Comparison of ENCODE assay signal across 8 mouse cellular contexts in the genomic region with DNA sequence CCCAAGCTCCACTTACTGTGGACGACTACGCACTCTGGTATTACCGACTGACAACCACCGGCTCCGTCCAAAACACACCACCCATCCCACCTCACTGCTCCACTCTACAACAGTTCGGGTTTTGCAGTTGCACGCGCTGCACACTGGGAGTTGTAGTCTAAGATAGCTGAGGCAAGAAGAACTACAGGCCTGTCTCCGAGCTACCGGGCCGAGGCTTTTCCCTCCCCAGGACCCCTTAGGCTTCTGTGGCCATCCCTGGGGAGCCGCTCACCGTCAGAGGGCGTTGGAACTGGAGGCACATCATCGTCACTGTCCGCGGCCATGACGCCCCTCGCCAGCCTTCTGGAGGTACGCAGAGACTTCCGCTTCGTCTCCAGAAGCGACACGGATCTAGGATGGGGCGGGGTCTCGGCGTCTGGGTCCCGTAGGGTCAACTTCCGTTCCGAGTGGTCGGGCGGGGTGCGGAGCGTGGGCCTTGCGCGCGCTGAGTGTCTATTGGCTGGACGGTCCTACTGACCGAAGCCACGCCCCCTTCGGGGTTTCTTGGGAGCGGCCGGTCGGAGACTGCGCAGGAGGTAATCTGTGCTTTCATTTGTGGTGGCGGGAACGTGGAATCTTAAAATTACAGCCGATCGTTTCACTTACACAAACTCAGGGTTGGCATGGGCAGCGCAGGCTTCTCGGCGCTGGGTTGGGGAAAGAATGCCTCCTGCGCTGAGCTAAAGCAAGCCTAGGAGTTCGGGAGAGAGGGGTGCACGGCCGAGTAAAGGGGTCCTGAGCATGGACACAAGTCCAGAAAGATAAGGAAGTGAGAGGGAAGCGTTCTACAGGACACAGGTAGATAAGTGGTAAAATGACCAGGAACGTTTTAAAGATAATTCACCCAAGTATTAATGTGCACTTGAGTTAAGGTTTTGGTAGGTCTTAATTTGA. TPM values are rescaled to one million over a fixed set of nuclear protein-coding genes. Genes with fewer than 3 reads are reported as not detected.
DNase-seq lines count a peak whose midpoint lies in the region; ATAC-seq and TF ChIP-seq lines count a peak whose summit lies in the region.

A gene (minus strand): TSS at position 444 of the 933 bp plus-strand sequence.
A gene (plus strand): TSS at position 527 of the 933 bp plus-strand sequence.

- DNase-seq in Patski (ENCODE audit: low read depth, low spot score), result no peak
- DNase-seq in cerebellum, postnatal 14 days, result peak; percentile 95 to 97
- DNase-seq in frontal cortex, postnatal 25 days (ENCODE audit: low spot score in 2 of 2), result peak; percentile 76 to 82
- DNase-seq in hindbrain, embryonic 14.5 days (ENCODE audit: low spot score), result peak; percentile 96
- DNase-seq in layer of hippocampus, postnatal 36 days, result peak; percentile 88 to 89
- DNase-seq in lung, postnatal 36 days, result peak; percentile 98
- peak; percentile 99 for DNase-seq in retina, postnatal 1 day
- peak; percentile 71 to 91 for DNase-seq in urinary bladder, adult 18-20 months (ENCODE audit: low spot score in 2 of 2)

- peak within 1 kb of the TSS; percentile 81 for H3K4me2 ChIP-seq in hindbrain, embryonic 14.5 days (replicated peaks)

- no peaks in the 10 kb centered on the region for H3K9me3 ChIP-seq in hindbrain, embryonic 14.5 days (ENCODE audit: control insufficient read depth, low read length)

- H3K4me1 ChIP-seq in hindbrain, embryonic 14.5 days (replicated peaks; ENCODE audit: control insufficient read depth, insufficient read depth, low read length), result peaks cover 15% of the 10 kb centered on the region

- H3K4me3 ChIP-seq in hindbrain, embryonic 14.5 days (replicated peaks; ENCODE audit: low read length), result peak within 1 kb of the TSS; percentile 79

- TF ChIP-seq CTCF in Patski (IDR thresholded peaks at IDR 0.05), result no peak

- in situ Hi-C loops in Patski (cut with MboI; ENCODE audit: low pct_unique_long_range_greater_than_20kb), result no loop called here

- H3K27me3 ChIP-seq in Patski, result no peaks in the 10 kb centered on the region
- no peaks in the 10 kb centered on the region for H3K27me3 ChIP-seq in hindbrain, embryonic 14.5 days (ENCODE audit: control insufficient read depth, insufficient read depth, low read length)

- peak within 1 kb of the TSS; percentile 85 for H3K9ac ChIP-seq in hindbrain, embryonic 14.5 days

- H3K36me3 ChIP-seq in hindbrain, embryonic 14.5 days (replicated peaks; ENCODE audit: control insufficient read depth, insufficient read depth), result peaks cover 33% of the 10 kb centered on the region

- CTCF ChIA-PET in Patski (lab: Charles Lee), result interaction anchor here (1.0 kb wide), 1 partner anchor 19 kb away, joined by 4 read pairs; no protein-coding TSS in a partner anchor

- peak within 1 kb of the TSS; percentile 93 for H3K27ac ChIP-seq in hindbrain, embryonic 14.5 days

- under 1% methylated on average over 58 of the region's 58 CpGs for WGBS in hindbrain, embryonic 14.5 days

- ATAC-seq in Patski, result peak; percentile 95
- peak; percentile 99 for ATAC-seq in hindbrain, embryonic 14.5 days (ENCODE audit: low FRiP score)

- POLR2A ChIA-PET in Patski (lab: Charles Lee), result no interaction called here

RNA-seq across cellular contexts. Expression of the first gene that starts in this region (rescaled TPM):
- 14.2 TPM for polyA plus RNA-seq in Patski (2021)
- polyA plus RNA-seq in hindbrain, embryonic 14.5 days (2014; fragmentation: Nextera tagmentation; extraction: Ambion mirVana), result 25.3 and 27.1 TPM in 2 replicates
- 10 to 100 TPM; 12.7 to 14.2 TPM for total RNA-seq in layer of hippocampus, postnatal 36 days (2021)

RNA-seq across cellular contexts. Expression of the second gene that starts in this region (rescaled TPM):
- polyA plus RNA-seq in Patski (2021), result 5.6 TPM
- 5.5 and 6.4 TPM in 2 replicates for polyA plus RNA-seq in hindbrain, embryonic 14.5 days (2014; fragmentation: Nextera tagmentation; extraction: Ambion mirVana)
- total RNA-seq in layer of hippocampus, postnatal 36 days (2021), result 1 to 10 TPM; 3.0 to 3.7 TPM
